Mouse (Mus musculus) heart, embryonic 11.5 days (tissue): ENCODE results near the gene Upf1. TPM values are rescaled to one million over a fixed set of nuclear protein-coding genes. Genes with fewer than 3 reads are reported as not detected.

Source experiments
- ATAC-seq: fragments of 200-750 bp; cut with Nextera tagmentation; replicated peaks from 2 replicates; pipeline ENCODE4 v1.8.0; 2017; ENCODE audit warnings: moderate library complexity; ENCODE audit not compliant: insufficient number of reproducible peaks, low FRiP score, low TSS enrichment
- H3K27ac ChIP-seq: fragments of 300-500 bp; sonication (generic); 2 replicates; pipeline ENCODE4 v1.5.1; 2014; ENCODE audit warnings: mild to moderate bottlenecking, low read depth, low read length
- H3K27me3 ChIP-seq: fragments of 300-500 bp; sonication (generic); 2 replicates; pipeline ENCODE4 v1.6.1; 2014; ENCODE audit warnings: mild to moderate bottlenecking, low read length, mixed read lengths; ENCODE audit not compliant: control insufficient read depth, insufficient read depth
- H3K36me3 ChIP-seq: fragments of 300-500 bp; sonication (generic); 2 replicates; pipeline ENCODE4 v1.6.1; 2014; ENCODE audit warnings: mild to moderate bottlenecking, low read length, moderate library complexity, mixed read lengths; ENCODE audit not compliant: control insufficient read depth, insufficient read depth
- H3K4me1 ChIP-seq: fragments of 300-500 bp; sonication (generic); 2 replicates; pipeline ENCODE4 v1.6.1; 2014; ENCODE audit warnings: low read length; ENCODE audit not compliant: control insufficient read depth, insufficient read depth
- H3K4me2 ChIP-seq: fragments of 300-500 bp; sonication (generic); 2 replicates; pipeline ENCODE4 v1.6.1; 2014; ENCODE audit warnings: mild to moderate bottlenecking, moderate library complexity
- H3K4me3 ChIP-seq: fragments of 300-500 bp; sonication (generic); 2 replicates; pipeline ENCODE4 v1.5.1; 2014; ENCODE audit warnings: low read depth, low read length
- H3K9ac ChIP-seq: fragments of 300-500 bp; sonication (generic); 2 replicates; pipeline ENCODE4 v1.6.1; 2014; ENCODE audit warnings: mild to moderate bottlenecking, low read depth, low read length, moderate library complexity
- H3K9me3 ChIP-seq: fragments of 300-500 bp; sonication (generic); replicated peaks from 2 replicates; pipeline ENCODE4 v1.6.1; 2016; ENCODE audit warnings: low read length; ENCODE audit not compliant: control insufficient read depth
- WGBS: fragments of 180-500 bp; shearing (Covaris S2); extraction: QIAGEN DNeasy Blood & Tissue Kit; methylation state at CpG from one replicate; pipeline ENCODE4 v1.1.7; 2014; ENCODE audit not compliant: insufficient replicate concordance; 5-methylcytosine and 5-hydroxymethylcytosine counted together
- polyA plus RNA-seq: library from polyadenylated mRNA; unstranded; fragments of >200 nt; fragmentation: Nextera tagmentation; extraction: Ambion mirVana; gene quantifications from 2 replicates; pipeline ENCODE4 v1.2.1, GENCODE M21; 2014

The Upf1 gene
- polyA plus RNA-seq, 1 experiment from 2014 or later = 17.2 TPM

DNA sequence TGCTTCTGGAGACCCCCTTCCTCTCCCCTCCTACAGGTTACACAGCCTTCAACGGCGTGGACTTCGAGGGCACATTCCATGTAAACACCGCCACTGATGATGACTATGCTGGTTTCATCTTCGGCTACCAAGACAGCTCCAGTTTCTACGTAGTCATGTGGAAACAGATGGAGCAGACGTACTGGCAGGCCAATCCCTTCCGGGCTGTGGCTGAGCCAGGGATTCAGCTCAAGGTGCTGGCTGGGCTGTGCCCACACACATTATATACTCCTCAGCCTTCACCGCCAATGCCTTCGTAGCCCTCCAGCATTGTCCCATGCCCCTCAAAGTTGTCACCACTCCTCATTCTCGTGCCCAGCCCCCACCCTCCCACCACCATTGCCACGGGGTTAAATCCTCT, 27.0 kb upstream of the Upf1 start:
- no peak for ATAC-seq
- Histone ChIP-seq H3K9me3 (no peaks in the 10 kb centered on the region), H3K4me2 (no peak overlapping the region), H3K4me1 (peaks cover 6% of the 10 kb centered on the region), H3K4me3 (no peak overlapping the region), H3K9ac (no peak overlapping the region), H3K36me3 (no peaks in the 10 kb centered on the region), H3K27me3 (peaks cover 52% of the 10 kb centered on the region), H3K27ac (no peak overlapping the region)
- 72% methylated on average over 12 of the region's 12 CpGs for WGBS

- H3K4me1 ChIP-seq = peaks cover 19% of the 10 kb centered on the region
- peak overlapping the region; percentile 28; the same call in 1 of the 2 replicates for H3K4me3 ChIP-seq
- no peaks in the 10 kb centered on the region for H3K9me3 ChIP-seq
- H3K27ac ChIP-seq = no peak overlapping the region
- no peak for ATAC-seq
- no peaks in the 10 kb centered on the region for H3K36me3 ChIP-seq
- 13% methylated on average over 15 of the region's 15 CpGs for WGBS
- peaks cover 76% of the 10 kb centered on the region for H3K27me3 ChIP-seq
- H3K9ac ChIP-seq = no peak overlapping the region
- H3K4me2 ChIP-seq = peak overlapping the region; percentile 39; the same call in 1 of the 2 replicates
These were observed 24.0 kb upstream of the Upf1 start for GRCm38 (mm10) chr8:70377049-70377448.

DNA sequence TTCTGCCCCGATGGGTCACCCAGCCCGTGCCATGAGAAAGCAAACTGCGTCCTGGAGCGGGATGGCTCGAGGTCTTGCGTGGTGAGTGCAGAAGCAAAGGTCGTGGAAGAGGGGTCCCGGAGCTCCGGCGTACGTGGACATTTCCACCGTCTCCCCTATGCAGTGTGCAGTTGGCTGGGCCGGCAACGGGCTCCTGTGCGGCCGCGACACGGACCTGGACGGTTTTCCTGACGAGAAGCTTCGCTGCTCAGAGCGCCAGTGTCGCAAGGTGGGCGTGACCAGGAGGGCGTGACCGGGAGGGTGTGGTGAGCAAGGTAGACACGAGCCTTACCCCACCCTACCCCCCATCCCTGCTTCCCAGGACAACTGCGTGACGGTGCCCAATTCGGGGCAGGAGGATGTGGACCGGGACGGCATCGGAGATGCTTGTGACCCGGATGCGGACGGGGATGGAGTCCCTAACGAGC, 23.2 kb upstream of the Upf1 start:
- H3K4me2 ChIP-seq = peak overlapping the region; percentile 39
- H3K27me3 ChIP-seq = peaks cover 80% of the 10 kb centered on the region
- H3K9ac ChIP-seq = no peak overlapping the region
- no peak overlapping the region for H3K27ac ChIP-seq
- H3K4me3 ChIP-seq = peak overlapping the region; percentile 28
- H3K36me3 ChIP-seq = no peaks in the 10 kb centered on the region
- no peaks in the 10 kb centered on the region for H3K9me3 ChIP-seq
- WGBS = 8% methylated on average over 37 of the region's 37 CpGs
- ATAC-seq = no peak
- peaks cover 22% of the 10 kb centered on the region for H3K4me1 ChIP-seq

GRCm38 (mm10) chr8:70375212-70375859, 22.3 kb upstream of the Upf1 start:
- H3K9me3 ChIP-seq = no peaks in the 10 kb centered on the region
- peaks cover 22% of the 10 kb centered on the region for H3K4me1 ChIP-seq
- WGBS = 6% methylated on average over 35 of the region's 35 CpGs
- peaks cover 80% of the 10 kb centered on the region for H3K27me3 ChIP-seq
- H3K4me3 ChIP-seq = peak overlapping the region; percentile 26; the same call in 1 of the 2 replicates
- H3K36me3 ChIP-seq = no peaks in the 10 kb centered on the region
- ATAC-seq = 0 out of 2 replicates have a peak, but pooled peaks have one; percentile 5
- no peak overlapping the region for H3K9ac ChIP-seq
- H3K27ac ChIP-seq = no peak overlapping the region
- H3K4me2 ChIP-seq = peak overlapping the region; percentile 65; the same call in 1 of the 2 replicates

- peak overlapping the region; percentile 65 for H3K4me2 ChIP-seq
- H3K27ac ChIP-seq = no peak overlapping the region
- peak overlapping the region; percentile 26 for H3K4me3 ChIP-seq
- peaks cover 22% of the 10 kb centered on the region for H3K4me1 ChIP-seq
- ATAC-seq = peak; percentile 33
- H3K9me3 ChIP-seq = no peaks in the 10 kb centered on the region
- H3K27me3 ChIP-seq = peaks cover 79% of the 10 kb centered on the region
- 1% methylated on average over 41 of the region's 53 CpGs for WGBS
- no peak overlapping the region for H3K9ac ChIP-seq
- no peaks in the 10 kb centered on the region for H3K36me3 ChIP-seq
These were observed 21.3 kb upstream of the Upf1 start for GRCm38 (mm10) chr8:70374318-70374927.

DNA sequence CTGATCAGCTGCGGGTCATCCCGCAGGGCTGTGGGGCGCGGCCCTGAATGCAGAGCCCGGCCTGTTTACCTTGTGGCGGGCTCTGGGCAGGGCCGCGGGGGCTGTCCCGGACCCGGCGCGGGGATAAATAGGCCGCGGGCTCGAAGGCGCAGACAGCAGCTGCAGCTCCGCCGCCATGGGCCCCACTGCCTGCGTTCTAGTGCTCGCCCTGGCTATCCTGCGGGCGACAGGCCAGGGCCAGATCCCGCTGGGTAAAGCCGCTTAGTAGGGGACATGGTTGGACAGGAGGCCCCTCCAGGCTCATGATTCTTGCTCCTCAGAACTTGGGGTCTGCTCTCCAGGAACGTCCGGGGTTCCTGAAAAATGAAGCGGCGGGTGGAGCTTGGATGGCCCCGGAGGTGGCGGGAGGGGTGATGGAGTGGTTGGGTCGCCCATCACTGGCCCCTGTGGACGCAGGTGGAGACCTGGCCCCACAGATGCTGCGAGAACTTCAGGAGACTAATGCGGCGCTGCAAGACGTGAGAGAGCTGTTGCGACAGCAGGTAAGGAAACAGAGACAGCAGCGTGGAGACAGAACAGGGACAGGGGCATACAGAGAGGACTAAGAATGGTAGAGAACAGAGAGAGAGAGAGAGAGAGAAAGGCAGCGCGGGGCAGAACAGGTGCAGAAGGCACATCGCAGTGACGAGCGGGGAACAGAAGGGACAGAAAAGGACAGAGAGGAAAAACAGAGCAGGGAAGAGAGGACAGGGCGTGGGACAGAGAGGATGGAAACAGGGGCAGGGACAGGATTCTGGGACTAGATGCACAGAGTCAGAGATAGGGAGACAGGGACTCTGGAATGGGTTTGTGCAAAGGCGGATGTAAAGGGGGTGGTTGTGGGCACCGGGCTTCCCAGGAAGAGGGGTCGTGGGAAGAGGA, 20.6 kb upstream of the Upf1 start, which contains the start of gene Comp:
Gene Comp, plus strand, starts transcription at position 162 of the 921 bp plus-strand sequence.
- peak within 1 kb of the TSS; percentile 65 for H3K4me2 ChIP-seq
- no peaks in the 10 kb centered on the region for H3K36me3 ChIP-seq
- no peak within 1 kb of the TSS; the same call in 1 of the 2 replicates for H3K9ac ChIP-seq
- H3K9me3 ChIP-seq = no peaks in the 10 kb centered on the region
- no peak within 1 kb of the TSS for H3K27ac ChIP-seq
- whole genome bisulfite sequencing = 3% methylated on average over 47 of the region's 47 CpGs
- peaks cover 71% of the 10 kb centered on the region for H3K27me3 ChIP-seq
- ATAC-seq = no peak
- peaks cover 22% of the 10 kb centered on the region for H3K4me1 ChIP-seq
- peak within 1 kb of the TSS; percentile 26 for H3K4me3 ChIP-seq

DNA sequence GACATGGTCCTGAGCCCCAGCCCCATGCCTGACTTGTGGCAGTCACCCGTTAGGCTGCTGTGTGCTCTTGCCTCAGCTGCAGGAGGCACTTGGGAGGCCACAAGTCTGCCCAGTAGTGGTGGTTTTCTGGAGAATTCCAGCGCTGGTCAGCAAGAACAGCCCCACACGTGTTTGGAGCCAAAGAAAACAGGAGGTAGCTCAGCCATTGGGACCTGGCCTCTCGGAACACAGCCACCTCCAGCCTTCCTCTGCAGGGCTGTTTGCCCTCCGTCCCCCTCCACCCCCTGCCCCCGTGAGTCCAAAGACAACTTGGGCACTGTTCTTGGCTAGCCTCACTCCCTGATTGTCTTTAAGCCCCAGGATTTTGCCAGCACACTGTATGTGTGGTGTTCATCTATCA, 18.9 kb upstream of the Upf1 start:
- Histone ChIP-seq H3K9ac (0 out of 2 replicates have a peak overlapping the region, but pooled peaks have one; percentile 28), H3K4me3 (no peak overlapping the region), H3K4me1 (peaks cover 22% of the 10 kb centered on the region), H3K27me3 (peaks cover 56% of the 10 kb centered on the region), H3K27ac (peak overlapping the region; percentile 35; the same call in 1 of the 2 replicates), H3K9me3 (no peaks in the 10 kb centered on the region), H3K36me3 (no peaks in the 10 kb centered on the region), H3K4me2 (no peak overlapping the region)
- 34% methylated on average over 6 of the region's 6 CpGs for WGBS
- ATAC-seq = no peak

DNA sequence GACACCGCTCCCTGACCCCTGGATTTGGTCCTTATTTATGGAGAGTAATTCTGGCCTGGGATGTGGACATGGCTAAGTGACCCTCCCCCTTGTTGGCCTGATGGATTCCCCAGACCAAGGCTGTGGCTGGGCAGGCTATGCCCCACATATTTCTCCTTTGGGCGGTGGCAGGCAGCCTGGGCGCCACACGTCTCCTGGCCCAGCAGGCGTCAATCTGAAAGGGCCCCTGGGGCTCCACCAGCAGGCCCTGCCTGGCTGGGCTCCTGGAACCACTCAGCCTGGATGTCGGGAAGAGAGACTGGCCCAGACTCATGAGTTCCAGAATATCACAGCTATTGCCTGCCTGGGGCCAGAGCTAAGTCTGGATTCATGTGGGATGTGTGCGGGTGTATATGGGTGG, 17.4 kb upstream of the Upf1 start:
- H3K4me3 ChIP-seq = no peak overlapping the region
- H3K9ac ChIP-seq = no peak overlapping the region
- peaks cover 44% of the 10 kb centered on the region for H3K27me3 ChIP-seq
- H3K9me3 ChIP-seq = no peaks in the 10 kb centered on the region
- no peaks in the 10 kb centered on the region for H3K36me3 ChIP-seq
- no peak overlapping the region for H3K4me2 ChIP-seq
- peaks cover 21% of the 10 kb centered on the region for H3K4me1 ChIP-seq
- no peak for ATAC-seq
- 71% methylated on average over 7 of the region's 7 CpGs for WGBS
- H3K27ac ChIP-seq = no peak overlapping the region
